Mouse (Mus musculus): ENCODE measurements around the gene Tmem222. TPM values are rescaled to one million over a fixed set of nuclear protein-coding genes. Genes with fewer than 3 reads are reported as not detected.

Tmem222 gene
- polyA plus RNA-seq, 1 experiment: 28.5 TPM

- H3K27me3 ChIP-seq (ENCODE audit: control insufficient read depth, insufficient read depth, low read length, poor library complexity, severe bottlenecking): no peaks in the 10 kb centered on the region
- no peak overlapping the region for H3K9ac ChIP-seq (ENCODE audit: low read depth, poor library complexity, severe bottlenecking)
- H3K4me1 ChIP-seq (ENCODE audit: control insufficient read depth, insufficient read depth, low read length): no peaks in the 10 kb centered on the region
Measured at GRCm38 (mm10) chr4:133217641-133218040, 60.0 kb downstream of the Tmem222 start.

More at GRCm38 (mm10) chr4:133217641-133218040, 60.0 kb downstream of the Tmem222 start:
- Histone ChIP-seq H3K4me3 (ENCODE audit: low read depth, low read length) (no peak overlapping the region), H3K9me3 (replicated peaks; ENCODE audit: control insufficient read depth, insufficient read depth, low read length, poor library complexity, severe bottlenecking) (no peaks in the 10 kb centered on the region), H3K36me3 (ENCODE audit: control insufficient read depth, insufficient read depth, low read length, poor library complexity, severe bottlenecking) (no peaks in the 10 kb centered on the region), H3K27ac (ENCODE audit: insufficient read depth, low read length) (no peak overlapping the region)
- no peak for TF ChIP-seq POLR2A (IDR thresholded peaks at IDR 0.05; ENCODE audit: insufficient read depth, low read length)
- TF ChIP-seq EP300 (IDR thresholded peaks at IDR 0.05; ENCODE audit: insufficient read depth, low read depth, low read length): no peak
- TF ChIP-seq CTCF (IDR thresholded peaks at IDR 0.05; ENCODE audit: low read depth, low read length): peak; percentile 85

Other genes with a start within 250 kb of the Tmem222 start
- gene Wasf2, start 147.3 kb downstream of the Tmem222 start, polyA plus RNA-seq (2011; ENCODE audit: insufficient read depth, insufficient read length, low read depth, missing spikeins): 102 and 103 TPM in 2 replicates
- gene Cd164l2, start 65.7 kb downstream of the Tmem222 start, polyA plus RNA-seq (2011; ENCODE audit: insufficient read depth, insufficient read length, low read depth, missing spikeins): 9.6 and 12.4 TPM in 2 replicates
- 0.26 and 0.52 TPM in 2 replicates for gene Gpr3, start 65.3 kb downstream of the Tmem222 start, polyA plus RNA-seq (2011; ENCODE audit: insufficient read depth, insufficient read length, low read depth, missing spikeins)
- gene Map3k6, start 37.0 kb downstream of the Tmem222 start, polyA plus RNA-seq (2011; ENCODE audit: insufficient read depth, insufficient read length, low read depth, missing spikeins): 3.8 TPM in 2 replicates
- 12.6 and 15.2 TPM in 2 replicates for gene Sytl1, start 14.7 kb downstream of the Tmem222 start, polyA plus RNA-seq (2011; ENCODE audit: insufficient read depth, insufficient read length, low read depth, missing spikeins)
- gene Wdtc1, start 75.7 kb upstream of the Tmem222 start, polyA plus RNA-seq (2011; ENCODE audit: insufficient read depth, insufficient read length, low read depth, missing spikeins): 69.2 and 71.5 TPM in 2 replicates
- gene Slc9a1, start 91.9 kb upstream of the Tmem222 start, polyA plus RNA-seq (2011; ENCODE audit: insufficient read depth, insufficient read length, low read depth, missing spikeins): 18.4 and 21.4 TPM in 2 replicates
- 10.9 and 12.4 TPM in 2 replicates for gene Tent5b, start 202.3 kb upstream of the Tmem222 start, polyA plus RNA-seq (2011; ENCODE audit: insufficient read depth, insufficient read length, low read depth, missing spikeins)
- 10.4 and 13.6 TPM in 2 replicates for gene Trnp1, start 220.8 kb upstream of the Tmem222 start, polyA plus RNA-seq (2011; ENCODE audit: insufficient read depth, insufficient read length, low read depth, missing spikeins)
- gene Kdf1, start 241.2 kb upstream of the Tmem222 start, polyA plus RNA-seq (2011; ENCODE audit: insufficient read depth, insufficient read length, low read depth, missing spikeins): 10.2 and 13.2 TPM in 2 replicates

Measured in ES-Bruce4 (cell line).